Mouse (Mus musculus): ENCODE data around the gene Gm28035. TPM values are rescaled to one million over a fixed set of nuclear protein-coding genes. Genes with fewer than 3 reads are reported as not detected.

The Gm28035 gene
- total RNA-seq (2023) = 6.5 TPM

GRCm38 (mm10) chr2:30240267-30240666 lies at the start of gene Gm28035:
TSS of gene Gm28035 (plus strand) at chr2:30240567.

GRCm38 (mm10) chr2:30205629-30206357 lies 34.6 kb upstream of the Gm28035 start, which contains the start of gene Kyat1:
TSS of gene Kyat1 (minus strand) at chr2:30205847.

GRCm38 (mm10) chr2:30237199-30237880 lies 3.0 kb upstream of the Gm28035 start, which contains the start of gene Lrrc8a:
TSS of gene Lrrc8a (plus strand) at chr2:30237715.

GRCm38 (mm10) chr2:30265767-30266253 lies 25.4 kb downstream of the Gm28035 start, which contains the start of gene Phyhd1:
TSS of gene Phyhd1 (plus strand) at chr2:30266203.

GRCm38 (mm10) chr2:30280743-30281142 lies 40.4 kb downstream of the Gm28035 start, which contains the start of gene Gm28038:
TSS of gene Gm28038 (plus strand) at chr2:30281043.

GRCm38 (mm10) chr2:30286192-30287026 lies 46.0 kb downstream of the Gm28035 start, which contains the start of the genes Dolk and Nup188:
TSS of gene Dolk (minus strand) at chr2:30286334.
TSS of gene Nup188 (plus strand) at chr2:30286397.

Other genes starting within 250 kb of the Gm28035 start
- gene Wdr34, start 191.7 kb upstream of the Gm28035 start, total RNA-seq (2023) = 0.73 TPM
- 207 TPM for gene Set, start 183.2 kb upstream of the Gm28035 start, total RNA-seq (2023)
- gene Pkn3, start 162.9 kb upstream of the Gm28035 start, total RNA-seq (2023) = 0.67 TPM
- gene Zdhhc12, start 146.9 kb upstream of the Gm28035 start, total RNA-seq (2023) = 10.0 TPM
- 81.2 TPM for gene Zer1, start 116.0 kb upstream of the Gm28035 start, total RNA-seq (2023)
- gene Tbc1d13, start 106.8 kb upstream of the Gm28035 start, total RNA-seq (2023) = 30.3 TPM
- 13.2 TPM for gene Endog, start 69.1 kb upstream of the Gm28035 start, total RNA-seq (2023)
- gene Spout1, start 62.1 kb upstream of the Gm28035 start, total RNA-seq (2023) = 19.0 TPM
- 12.2 TPM for gene Kyat1, start 34.7 kb upstream of the Gm28035 start, total RNA-seq (2023)
- 64.4 TPM for gene Lrrc8a, start 2.9 kb upstream of the Gm28035 start, total RNA-seq (2023)
- 11.6 TPM for gene Phyhd1, start 25.6 kb downstream of the Gm28035 start, total RNA-seq (2023)
- gene Gm28038, start 40.5 kb downstream of the Gm28035 start, total RNA-seq (2023) = not detected
- 9.9 TPM for gene Dolk, start 45.8 kb downstream of the Gm28035 start, total RNA-seq (2023)
- gene Nup188, start 45.8 kb downstream of the Gm28035 start, total RNA-seq (2023) = 48.7 TPM
- gene Sh3glb2, start 118.8 kb downstream of the Gm28035 start, total RNA-seq (2023) = 78.6 TPM
- gene Miga2, start 123.7 kb downstream of the Gm28035 start, total RNA-seq (2023) = 10.7 TPM
- gene Dolpp1, start 151.7 kb downstream of the Gm28035 start, total RNA-seq (2023) = 19.8 TPM
- 8.3 TPM for gene Crat, start 175.2 kb downstream of the Gm28035 start, total RNA-seq (2023)
- gene Ptpa, start 175.5 kb downstream of the Gm28035 start, total RNA-seq (2023) = 79.2 TPM
- gene Ier5l, start 233.7 kb downstream of the Gm28035 start, total RNA-seq (2023) = 0.82 TPM